Mouse (Mus musculus) layer of hippocampus, adult 2 months (tissue): ENCODE data around the gene Arrb1. TPM values are rescaled to one million over a fixed set of nuclear protein-coding genes. Genes with fewer than 3 reads are reported as not detected.

Source experiments
- DNase-seq, 2 experiments: peaks; one replicate each; pipeline ENCODE4 v3.0.0; 2022; ENCODE audit warnings: low spot score in 2 of 2
- H3K27ac ChIP-seq: fragments of 200-600 bp; 2 replicates; pipeline ENCODE4 v1.8.1; 2022
- H3K4me3 ChIP-seq: fragments of 200-600 bp; 2 replicates; pipeline ENCODE4 v1.8.1; 2022; ENCODE audit warnings: mild to moderate bottlenecking
- CTCF ChIP-seq: fragments of 200-600 bp; conservative IDR thresholded peaks from 2 replicates; pipeline ENCODE4 v1.8.1; 2022; ENCODE audit warnings: antibody characterized with exemption, mild to moderate bottlenecking, moderate library complexity
- total RNA-seq, 2 experiments: library from RNA; stranded (reverse); gene quantifications; 2 replicates each; pipeline ENCODE4 v1.2.3; 2021

Arrb1 gene
- total RNA-seq, 2 experiments from 2014 or later, result 143 to 148 TPM

GRCm38 (mm10) chr7:99570680-99571079 lies 35.4 kb downstream of the Arrb1 start:
- H3K27ac ChIP-seq, result no peak overlapping the region
- no peak overlapping the region for H3K4me3 ChIP-seq
- DNase-seq, result no peak
- TF ChIP-seq CTCF, result no peak

DNA sequence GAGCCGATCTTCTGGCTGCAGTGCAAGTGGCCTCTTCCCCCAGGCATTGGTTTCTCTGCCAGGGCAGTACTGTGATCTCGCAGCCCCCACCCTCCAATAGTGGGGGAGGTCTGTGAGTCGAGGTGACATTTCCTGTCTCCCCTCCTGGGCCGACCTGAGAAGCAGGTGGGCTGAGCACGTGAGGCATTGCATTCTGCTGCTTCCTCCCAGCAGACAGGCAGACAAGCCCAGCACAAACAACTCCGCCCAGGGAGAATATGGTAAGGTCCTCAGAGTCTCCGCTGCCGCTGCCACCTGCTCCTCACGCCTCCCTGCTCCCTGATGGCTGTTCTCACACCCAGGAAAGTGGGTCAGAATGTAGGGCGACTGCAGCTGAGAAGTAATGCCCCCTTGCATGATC lies 37.7 kb downstream of the Arrb1 start:
- TF ChIP-seq CTCF, result no peak
- H3K27ac ChIP-seq, result peak overlapping the region; percentile 59; the same call in 1 of the 2 replicates
- no peak for DNase-seq

DNA sequence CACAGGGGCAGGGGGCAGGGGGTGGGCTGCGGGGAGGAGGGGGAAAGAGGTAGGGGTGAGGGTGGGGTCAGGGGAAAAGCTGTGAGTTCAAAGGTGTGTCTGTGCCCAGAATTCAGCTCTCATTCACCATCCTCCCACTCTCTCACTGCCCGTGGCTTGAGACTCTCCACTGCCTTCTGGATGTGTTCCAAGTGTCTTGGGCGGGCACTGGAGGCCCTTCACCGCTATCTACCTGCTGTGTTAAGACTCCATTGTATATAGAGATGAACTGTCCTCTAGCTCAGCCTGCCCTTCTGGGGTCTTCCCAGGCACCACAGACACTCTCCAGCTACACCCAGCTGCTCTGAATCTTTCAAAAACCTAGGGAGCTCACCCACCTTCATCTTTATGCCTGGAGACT lies 38.1 kb downstream of the Arrb1 start:
- TF ChIP-seq CTCF, result no peak
- DNase-seq, result no peak
- Histone ChIP-seq H3K27ac (0 out of 2 replicates have a peak overlapping the region, but pooled peaks have one; percentile 59), H3K4me3 (no peak overlapping the region)

More for the DNA sequence above, 37.7 kb downstream of the Arrb1 start:
- no peak overlapping the region for H3K4me3 ChIP-seq

DNA sequence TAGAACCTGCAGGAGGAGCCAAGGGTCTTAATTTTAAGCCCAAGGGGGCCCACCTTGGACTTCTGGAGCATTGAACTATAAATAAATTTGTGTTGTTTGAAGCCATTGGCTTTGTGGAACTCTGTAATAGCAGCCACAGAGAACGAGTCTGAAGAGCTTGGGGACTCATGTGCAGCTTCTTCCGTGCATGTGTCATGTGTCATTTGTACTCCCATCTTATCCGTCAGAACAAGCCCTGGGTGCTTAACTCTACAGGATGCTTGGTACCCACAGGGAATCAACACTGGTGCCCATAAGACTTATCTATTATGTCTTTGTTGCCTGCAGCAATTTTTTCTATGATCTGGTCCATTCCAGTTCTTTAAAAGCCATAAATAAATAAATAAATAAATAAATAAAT lies 43.0 kb downstream of the Arrb1 start:
- no peak overlapping the region for H3K4me3 ChIP-seq
- TF ChIP-seq CTCF, result no peak

GRCm38 (mm10) chr7:99579491-99580190 lies 44.4 kb downstream of the Arrb1 start:
- no peak for TF ChIP-seq CTCF
- H3K4me3 ChIP-seq, result peak overlapping the region; percentile 4; the same call in 1 of the 2 replicates
- peak overlapping the region; percentile 73; the same call in 1 of the 2 replicates for H3K27ac ChIP-seq
- peak; percentile 35 to 50 for DNase-seq

More for the DNA sequence above, 43.0 kb downstream of the Arrb1 start:
- H3K27ac ChIP-seq, result no peak overlapping the region
- DNase-seq, result no peak

GRCm38 (mm10) chr7:99580247-99580646 lies 45.0 kb downstream of the Arrb1 start:
- Histone ChIP-seq H3K27ac (no peak overlapping the region), H3K4me3 (no peak overlapping the region)
- no peak for DNase-seq
- TF ChIP-seq CTCF, result no peak

DNA sequence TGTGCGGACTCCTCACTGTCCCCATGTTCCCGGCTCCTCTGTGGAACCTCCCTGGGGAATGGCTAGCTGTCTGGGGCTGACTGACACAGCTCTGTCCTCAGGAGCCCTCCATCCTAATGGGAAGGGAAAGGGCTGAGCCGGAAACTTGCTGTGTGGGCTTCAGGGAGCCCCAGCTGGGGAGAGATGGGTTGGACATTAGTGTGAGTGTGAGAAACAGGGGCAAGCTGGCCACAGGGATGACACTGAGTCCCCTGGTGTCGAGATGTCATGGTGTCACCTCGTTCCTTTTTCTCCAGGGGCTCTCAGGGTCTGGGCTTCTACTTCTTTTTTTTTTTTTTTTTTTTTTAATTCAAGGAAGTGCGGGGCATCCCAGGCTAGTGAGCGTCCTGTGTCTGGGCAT lies 47.0 kb downstream of the Arrb1 start:
- TF ChIP-seq CTCF, result no peak
- H3K27ac ChIP-seq, result no peak overlapping the region
- DNase-seq, result no peak
- no peak overlapping the region for H3K4me3 ChIP-seq

- TF ChIP-seq CTCF, result no peak
- no peak for DNase-seq
- Histone ChIP-seq H3K27ac (no peak overlapping the region), H3K4me3 (no peak overlapping the region)
These were observed 47.6 kb downstream of the Arrb1 start for GRCm38 (mm10) chr7:99582867-99583266.

DNA sequence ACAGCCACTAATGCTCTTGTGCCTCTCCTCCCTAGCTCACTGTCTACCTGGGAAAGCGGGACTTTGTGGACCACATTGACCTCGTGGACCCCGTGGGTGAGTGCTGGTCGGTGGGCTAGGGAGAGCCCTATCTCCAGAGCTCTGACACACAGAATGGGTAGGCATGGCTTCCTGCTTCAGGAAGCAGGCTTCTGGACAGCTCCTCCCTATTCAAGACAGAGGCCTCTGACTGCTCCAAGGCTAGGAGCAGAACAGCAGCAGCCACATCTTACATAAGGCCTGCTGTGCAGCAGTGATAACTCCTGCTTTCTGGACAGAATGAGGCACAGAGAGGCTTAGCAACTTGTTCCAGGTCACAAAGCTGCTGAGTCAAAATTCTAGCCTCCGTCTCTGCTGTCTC lies 48.4 kb downstream of the Arrb1 start:
- no peak overlapping the region; the same call in 1 of the 2 replicates for H3K27ac ChIP-seq
- TF ChIP-seq CTCF, result no peak
- no peak for DNase-seq
- no peak overlapping the region for H3K4me3 ChIP-seq

DNA sequence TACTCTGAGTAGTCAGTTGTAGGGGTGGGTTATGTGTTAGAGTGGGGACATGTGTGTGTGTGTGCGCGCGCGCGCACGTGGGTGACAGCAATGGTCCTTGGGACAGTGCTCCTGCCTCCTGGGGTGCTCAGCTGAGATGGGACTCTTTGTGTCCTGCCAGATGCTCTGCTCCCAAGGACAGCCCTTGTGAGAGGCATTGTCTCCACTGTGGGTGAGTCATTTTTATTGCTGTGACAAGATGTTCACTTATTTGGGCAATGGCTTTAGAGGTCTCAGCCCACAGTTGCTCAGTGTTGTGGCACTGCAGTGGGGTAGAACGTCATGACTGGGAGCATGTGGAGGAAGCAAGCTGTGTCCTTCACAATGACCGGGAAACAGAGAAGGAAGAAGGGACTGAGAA lies 50.7 kb downstream of the Arrb1 start:
- no peak for TF ChIP-seq CTCF
- no peak overlapping the region for H3K27ac ChIP-seq
- no peak for DNase-seq
- H3K4me3 ChIP-seq, result no peak overlapping the region

- Histone ChIP-seq H3K4me3 (no peak overlapping the region), H3K27ac (no peak overlapping the region)
- TF ChIP-seq CTCF, result peak; percentile 92
- DNase-seq, result peak; percentile 69 to 78
These were observed 54.8 kb downstream of the Arrb1 start for GRCm38 (mm10) chr7:99590064-99590463.

DNA sequence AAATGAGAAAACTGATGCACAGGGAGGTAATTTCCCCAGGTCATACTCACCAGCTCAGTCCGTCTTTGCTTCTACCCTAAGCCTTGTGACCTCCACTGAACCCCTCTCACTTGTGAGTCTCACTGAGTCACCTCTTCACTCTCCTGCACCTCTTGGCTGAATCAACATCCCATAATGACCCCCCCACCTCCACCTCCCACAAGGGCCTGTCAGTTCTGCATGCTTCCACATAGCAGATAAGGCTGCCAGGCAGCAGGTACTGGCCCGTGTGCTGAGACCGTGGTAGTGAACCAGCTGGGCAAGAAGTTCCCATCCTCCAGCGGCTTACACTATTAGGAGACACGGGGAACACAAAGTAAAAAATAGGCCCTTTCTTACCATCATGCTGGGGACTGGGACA lies 55.4 kb downstream of the Arrb1 start:
- no peak for TF ChIP-seq CTCF
- DNase-seq, result no peak
- H3K4me3 ChIP-seq, result no peak overlapping the region
- H3K27ac ChIP-seq, result no peak overlapping the region

- DNase-seq, result no peak
- Histone ChIP-seq H3K4me3 (no peak overlapping the region), H3K27ac (no peak overlapping the region)
- TF ChIP-seq CTCF, result no peak
These were observed 57.4 kb downstream of the Arrb1 start for GRCm38 (mm10) chr7:99592669-99593068.
